Mouse (Mus musculus): ENCODE results near the gene Micu1.
"Not testable (repeated sequence)": the region's sequence is repeated elsewhere in the genome, so short reads cannot be mapped to it uniquely, and the experiment has no call there.

Micu1 gene

GRCm38 (mm10) chr10:59848953-59849352 lies 146.7 kb downstream of the Micu1 start:
- no peak for DNase-seq (ENCODE audit: low spot score in 2 of 2)

GRCm38 (mm10) chr10:59849371-59849770 lies 147.1 kb downstream of the Micu1 start:
- no peak for DNase-seq (ENCODE audit: low spot score in 2 of 2)

DNA sequence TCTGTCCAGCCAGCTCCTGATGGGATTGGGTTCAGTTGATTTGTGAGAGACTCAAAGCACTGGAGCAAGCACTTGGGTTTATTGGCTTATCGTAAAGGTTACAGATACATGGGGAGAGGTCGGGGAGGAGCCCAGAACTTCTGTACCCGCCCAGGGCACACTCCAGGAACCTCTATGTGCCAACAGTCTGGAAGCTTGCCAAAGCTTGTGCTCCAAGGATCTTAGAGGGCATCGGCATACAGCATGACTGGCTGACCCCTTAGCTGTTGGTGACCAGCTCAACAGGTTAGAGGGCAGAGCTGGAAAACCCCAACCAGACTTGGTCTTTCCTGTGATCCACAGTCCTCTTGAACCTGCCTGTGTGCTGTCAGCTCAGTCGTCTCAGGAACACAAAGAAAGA lies 154.9 kb downstream of the Micu1 start:
- no peak for DNase-seq (ENCODE audit: low spot score in 2 of 2)

- DNase-seq (ENCODE audit: low spot score in 2 of 2): no peak
Observed at GRCm38 (mm10) chr10:59860684-59861083, 158.4 kb downstream of the Micu1 start.

DNA sequence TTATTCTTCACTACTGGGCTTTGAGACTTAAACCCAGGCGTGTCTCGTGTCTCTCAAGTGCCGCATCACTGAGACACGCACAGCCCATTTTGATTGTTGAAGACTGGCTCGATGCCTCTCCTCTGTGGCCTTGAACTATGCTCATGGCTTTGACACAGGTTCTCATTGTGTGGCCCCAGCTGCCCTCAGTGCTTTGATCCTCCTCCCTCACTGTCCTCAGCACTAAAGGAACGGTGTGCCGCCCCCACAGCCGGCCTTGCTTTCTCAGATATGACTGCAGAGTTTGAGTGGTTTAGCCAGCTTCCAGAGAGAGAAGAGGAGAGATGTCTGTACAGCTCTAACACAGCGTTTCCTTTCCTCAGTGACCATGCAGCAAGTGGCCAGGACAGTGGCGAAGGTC lies 158.9 kb downstream of the Micu1 start:
- DNase-seq (ENCODE audit: low spot score in 2 of 2): no peak

DNA sequence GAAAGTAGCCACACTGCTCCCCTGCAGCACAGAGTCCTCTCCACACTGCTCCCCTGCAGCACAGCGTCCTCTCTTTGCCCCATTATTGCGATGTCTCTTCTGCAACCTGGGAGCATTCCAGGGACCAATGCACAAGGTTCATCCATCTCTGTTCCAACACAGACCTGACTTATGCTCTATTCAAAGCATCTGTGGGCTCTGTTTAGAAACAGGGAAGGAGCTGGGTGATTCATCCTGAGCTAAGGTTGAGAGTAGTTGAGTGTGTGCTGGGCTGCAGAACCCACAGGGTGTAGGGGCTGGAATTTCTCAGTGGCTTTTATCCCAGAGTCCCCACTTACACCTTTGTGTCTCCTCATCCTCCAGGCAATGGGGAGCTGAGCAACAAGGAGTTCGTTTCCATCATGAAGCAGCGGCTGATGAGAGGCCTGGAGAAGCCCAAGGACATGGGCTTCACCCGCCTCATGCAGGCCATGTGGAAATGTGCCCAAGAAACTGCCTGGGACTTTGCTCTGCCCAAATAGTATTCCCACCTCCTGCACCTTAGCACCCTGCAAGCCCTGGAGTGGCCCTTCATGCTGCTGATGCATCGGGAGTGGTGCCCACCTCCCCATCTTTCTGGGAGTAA lies 160.7 kb downstream of the Micu1 start:
- DNase-seq (ENCODE audit: low spot score in 2 of 2): no peak

DNA sequence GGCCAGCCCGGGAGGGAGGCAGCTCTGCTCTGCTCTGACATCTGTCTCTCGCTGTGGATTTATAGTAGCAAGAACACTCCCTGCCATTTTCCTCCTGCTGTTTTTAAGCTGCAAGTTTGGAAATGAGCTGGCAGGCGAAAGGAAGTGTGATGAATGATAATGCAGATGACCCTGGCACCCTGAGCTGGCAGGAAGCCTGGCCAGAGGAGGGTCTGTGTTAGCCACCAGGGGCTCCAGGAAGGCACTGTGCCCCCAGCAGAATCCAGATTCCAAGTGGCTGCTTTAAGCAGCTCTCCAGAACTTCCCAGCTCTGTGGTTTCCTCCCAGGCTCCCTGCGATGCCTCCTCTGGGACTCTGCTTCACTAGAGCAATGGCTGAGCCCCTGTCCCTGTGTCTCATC lies 161.3 kb downstream of the Micu1 start:
- DNase-seq (ENCODE audit: low spot score in 2 of 2): no peak

DNA sequence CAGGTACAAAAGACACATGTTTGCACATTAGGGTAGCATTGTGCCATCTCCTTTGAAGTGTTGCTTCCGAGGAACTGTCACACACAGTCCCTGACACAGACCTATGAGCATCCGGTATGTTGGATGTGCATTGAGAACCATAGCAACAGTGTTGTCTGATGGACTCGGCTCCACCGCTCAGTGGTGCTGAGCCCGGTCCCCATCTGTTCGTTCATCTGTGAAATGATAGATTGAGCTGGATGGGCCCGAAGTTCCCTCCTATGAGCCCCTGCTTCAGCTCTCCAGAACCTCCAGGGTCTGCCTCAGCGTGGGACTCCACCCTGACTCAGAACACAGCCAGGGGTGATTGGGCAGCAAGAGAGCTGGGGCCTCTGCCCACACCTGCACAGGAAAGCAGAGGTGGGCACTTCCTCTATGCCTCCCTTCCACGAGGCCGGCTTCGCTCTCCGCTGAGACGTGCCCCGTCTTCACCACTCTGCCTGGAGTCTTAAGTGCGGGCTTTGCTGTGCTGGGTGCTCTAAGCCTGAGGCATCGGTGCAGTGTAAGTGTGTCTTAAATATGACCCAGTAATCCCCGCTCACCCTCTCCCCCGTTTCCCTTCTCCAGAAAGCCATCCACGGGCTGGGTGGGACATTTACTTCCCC lies 162.1 kb downstream of the Micu1 start:
- DNase-seq (ENCODE audit: low spot score in 2 of 2): no peak

DNA sequence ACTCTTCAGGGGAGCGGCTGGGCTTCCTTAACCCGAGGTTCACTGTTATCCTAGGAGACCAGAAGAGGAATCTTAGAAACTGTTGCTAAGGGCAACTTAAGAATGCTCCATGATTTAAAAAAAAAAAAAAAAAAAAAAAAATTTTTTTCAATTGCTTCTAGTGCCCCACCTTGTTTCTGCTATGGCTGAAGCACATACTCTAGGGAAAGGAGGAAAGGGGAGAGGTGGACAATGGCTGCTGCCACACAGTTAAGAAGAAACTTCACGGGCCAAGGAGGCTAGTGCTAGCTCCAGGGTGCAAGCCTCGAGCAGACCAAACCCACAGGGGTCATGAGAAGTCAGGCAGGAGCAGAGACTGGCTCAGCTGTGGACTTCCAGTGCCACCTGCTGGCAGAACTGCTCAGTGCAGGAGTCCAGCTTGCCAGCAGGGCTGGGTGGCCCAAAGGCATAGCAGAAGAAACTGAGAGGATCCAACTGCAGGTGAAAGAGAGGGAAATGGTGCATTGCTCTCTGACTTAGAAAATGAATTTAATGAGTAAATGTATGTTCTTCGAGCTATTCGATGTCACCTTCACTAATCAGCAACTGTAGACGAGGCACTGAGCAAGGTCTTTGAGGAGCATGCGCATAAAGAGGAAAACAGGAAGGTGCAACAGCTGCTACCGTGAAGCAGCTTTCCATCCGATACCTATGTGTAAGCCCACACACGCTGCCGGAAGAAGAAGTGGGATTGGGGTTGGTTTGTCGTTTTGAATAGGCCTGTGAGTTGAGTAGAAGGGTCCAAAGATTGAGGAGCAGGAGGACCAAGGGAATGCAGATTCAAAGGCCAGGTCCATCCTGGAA lies 162.8 kb downstream of the Micu1 start:
- DNase-seq (ENCODE audit: low spot score in 2 of 2): peak; percentile 82 to 85

- DNase-seq (ENCODE audit: low spot score in 2 of 2): no peak
Observed at GRCm38 (mm10) chr10:59868266-59868665, 166.0 kb downstream of the Micu1 start.

- DNase-seq (ENCODE audit: low spot score in 2 of 2): no peak
Observed at GRCm38 (mm10) chr10:59870038-59870437, 167.8 kb downstream of the Micu1 start.

- not testable (repeated sequence) for DNase-seq (ENCODE audit: low spot score in 2 of 2)
Observed at GRCm38 (mm10) chr10:59872651-59873050, 170.4 kb downstream of the Micu1 start.

DNA sequence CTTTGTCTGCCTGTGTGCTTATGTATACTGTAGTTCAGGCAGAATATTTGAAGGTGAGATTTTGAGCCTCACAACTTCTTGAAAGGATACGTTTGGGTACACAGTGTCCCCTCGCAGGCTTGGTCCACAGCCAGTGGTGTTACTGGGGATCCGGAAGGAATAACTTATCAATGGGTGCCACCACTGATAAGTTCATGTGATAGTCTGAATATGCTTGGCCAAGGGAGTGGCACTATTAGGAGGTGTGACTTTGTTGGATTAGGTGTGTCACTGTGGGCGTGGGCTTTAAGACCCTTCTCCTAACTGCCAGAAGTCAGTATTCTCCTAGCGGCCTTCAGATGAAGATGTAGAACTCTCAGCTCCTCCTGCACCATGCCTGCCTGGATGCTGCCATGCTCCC lies 170.9 kb downstream of the Micu1 start:
- DNase-seq (ENCODE audit: low spot score in 2 of 2): no peak

- DNase-seq (ENCODE audit: low spot score in 2 of 2): no peak
Observed at GRCm38 (mm10) chr10:59873613-59874012, 171.3 kb downstream of the Micu1 start.

DNA sequence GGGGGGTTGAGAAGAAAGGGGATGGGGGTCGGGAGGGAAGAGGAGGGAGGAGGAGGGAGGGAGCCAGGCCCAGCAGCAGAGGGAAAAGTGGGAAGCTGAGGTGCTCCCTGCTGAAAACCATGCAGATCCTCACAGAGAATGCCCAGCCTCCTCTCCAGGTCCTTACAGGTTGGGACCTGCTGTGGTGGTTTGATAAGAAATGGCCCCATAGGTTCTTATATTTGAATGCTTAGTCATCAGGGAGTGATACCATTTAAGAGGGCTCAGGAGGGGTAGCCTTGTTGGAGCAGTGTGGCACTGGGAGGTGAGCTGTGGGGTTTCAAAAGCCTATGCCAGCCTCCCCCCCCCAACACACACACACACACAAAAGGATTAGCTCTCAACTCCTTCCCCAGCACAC lies 173.1 kb downstream of the Micu1 start:
- DNase-seq (ENCODE audit: low spot score in 2 of 2): no peak

GRCm38 (mm10) chr10:59876698-59877097 lies 174.4 kb downstream of the Micu1 start:
- not testable (repeated sequence) for DNase-seq (ENCODE audit: low spot score in 2 of 2)

GRCm38 (mm10) chr10:59877421-59878117 lies 175.3 kb downstream of the Micu1 start:
- DNase-seq (ENCODE audit: low spot score in 2 of 2): no peak

DNA sequence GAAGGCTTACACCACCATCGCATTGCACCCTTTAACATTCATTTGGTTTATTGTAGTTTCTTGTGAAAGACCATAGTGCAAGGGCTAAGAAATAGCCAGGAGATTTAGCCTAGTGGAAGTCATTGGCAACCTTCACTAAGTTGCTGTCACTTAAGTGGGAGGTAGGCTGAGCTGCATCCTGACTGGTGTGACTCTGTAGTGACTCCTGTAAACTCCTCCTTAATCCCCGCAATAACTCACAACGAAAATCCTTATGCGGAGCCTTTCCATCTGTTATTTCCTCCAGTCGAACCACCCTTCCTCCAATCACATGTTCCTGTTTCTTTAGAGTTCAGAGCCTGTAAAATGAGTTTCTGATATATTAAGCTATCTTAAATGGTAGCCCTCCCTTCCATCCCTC lies 176.5 kb downstream of the Micu1 start:
- DNase-seq (ENCODE audit: low spot score in 2 of 2): no peak

- DNase-seq (ENCODE audit: low spot score in 2 of 2): peak; percentile 91 to 94
Observed at GRCm38 (mm10) chr10:59879255-59880028, 177.2 kb downstream of the Micu1 start, which contains the start of gene Dnajb12. TSS of gene Dnajb12 (plus strand) at chr10:59879556.

DNA sequence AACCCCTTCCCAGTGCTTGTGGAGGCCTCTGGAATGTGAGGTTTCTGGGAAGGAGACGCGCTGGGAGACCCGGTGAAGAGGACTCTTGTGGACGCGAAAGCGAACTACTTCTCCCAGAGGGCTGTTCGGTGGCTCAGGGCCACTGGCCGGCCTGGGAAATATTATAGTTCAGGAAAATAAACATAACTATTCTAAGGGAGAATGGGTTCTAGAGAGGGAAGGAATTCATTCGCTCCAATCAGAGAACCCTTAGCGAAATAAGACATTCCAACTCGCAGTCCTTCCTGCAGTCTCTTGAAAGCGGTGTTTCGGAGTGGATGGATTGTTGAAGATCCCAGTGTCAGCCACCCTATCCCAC lies 177.7 kb downstream of the Micu1 start:
- DNase-seq (ENCODE audit: low spot score in 2 of 2): no peak

GRCm38 (mm10) chr10:59880837-59881236 lies 178.6 kb downstream of the Micu1 start:
- no peak for DNase-seq (ENCODE audit: low spot score in 2 of 2)

Data from frontal cortex, postnatal 25 days (tissue).